Mouse (Mus musculus) olfactory bulb, adult 2 months (tissue): Measurements from ENCODE around the gene Sypl2. TPM values are rescaled to one million over a fixed set of nuclear protein-coding genes. Genes with fewer than 3 reads are reported as not detected.
A peak's percentile ranks its signal among the peaks of the same experiment; 100 is the strongest.

ENCODE experiments used
- H3K27ac ChIP-seq: fragments of 200-500 bp; 2 replicates; pipeline ENCODE4 v1.5.1; 2012; ENCODE audit warnings: low read depth, low read length; ENCODE audit not compliant: insufficient read depth
- H3K4me1 ChIP-seq: fragments of 200-500 bp; 2 replicates; pipeline ENCODE4 v1.6.1; 2012; ENCODE audit warnings: low read length; ENCODE audit not compliant: control insufficient read depth, insufficient read depth
- H3K4me3 ChIP-seq: fragments of 200-500 bp; 2 replicates; pipeline ENCODE4 v1.5.1; 2012; ENCODE audit warnings: mild to moderate bottlenecking, low read depth, low read length, moderate library complexity; ENCODE audit not compliant: insufficient read depth
- CTCF ChIP-seq: fragments of 200-500 bp; IDR thresholded peaks from 2 replicates; pipeline ENCODE4 v1.5.1; 2012; ENCODE audit warnings: low read depth, mild to moderate bottlenecking, low read length, moderate library complexity; ENCODE audit not compliant: insufficient read depth
- POLR2A ChIP-seq: fragments of 200-500 bp; IDR thresholded peaks from 2 replicates; pipeline ENCODE4 v1.6.1; 2012; ENCODE audit warnings: mild to moderate bottlenecking, low read depth, low read length, moderate library complexity; ENCODE audit not compliant: insufficient read depth
- WGBS: fragments of 180-500 bp; shearing (Covaris S2); methylation state at CpG from one replicate; pipeline ENCODE4 v1.1.7; 2018; 5-methylcytosine and 5-hydroxymethylcytosine counted together
- polyA plus RNA-seq: library from polyadenylated mRNA; stranded (reverse); fragments of >200 nt; gene quantifications from 2 replicates; pipeline ENCODE4 v1.2.4, GENCODE M21; 2012; ENCODE audit warnings: low replicate concordance; ENCODE audit not compliant: missing spikeins, insufficient read depth, insufficient read length

The Sypl2 gene
- polyA plus RNA-seq, 1 experiment: not detected

- peaks cover 8% of the 10 kb centered on the region for H3K4me1 ChIP-seq
- TF ChIP-seq CTCF (no peak), POLR2A (no peak)
- WGBS: 84% methylated on average over 2 of the region's 2 CpGs
- H3K4me3 ChIP-seq: no peak overlapping the region
- no peak overlapping the region for H3K27ac ChIP-seq
Observed at GRCm38 (mm10) chr3:108227521-108227920, 1.1 kb upstream of the Sypl2 start.

- TF ChIP-seq POLR2A: no peak
- TF ChIP-seq CTCF: no peak
- WGBS: 8% methylated on average over 67 of the region's 67 CpGs
- H3K27ac ChIP-seq: no peak overlapping the region
- H3K4me1 ChIP-seq: peaks cover 8% of the 10 kb centered on the region
- H3K4me3 ChIP-seq: peak overlapping the region; percentile 36
Observed at GRCm38 (mm10) chr3:108225711-108226557, 514 bp downstream of the Sypl2 start.

- no peaks in the 10 kb centered on the region for H3K4me1 ChIP-seq
- 63% methylated on average over 3 of the region's 3 CpGs for WGBS
- no peak overlapping the region for H3K4me3 ChIP-seq
- no peak for TF ChIP-seq POLR2A
- TF ChIP-seq CTCF: no peak
- H3K27ac ChIP-seq: no peak overlapping the region
Observed at GRCm38 (mm10) chr3:108220661-108221060, 5.8 kb downstream of the Sypl2 start.

DNA sequence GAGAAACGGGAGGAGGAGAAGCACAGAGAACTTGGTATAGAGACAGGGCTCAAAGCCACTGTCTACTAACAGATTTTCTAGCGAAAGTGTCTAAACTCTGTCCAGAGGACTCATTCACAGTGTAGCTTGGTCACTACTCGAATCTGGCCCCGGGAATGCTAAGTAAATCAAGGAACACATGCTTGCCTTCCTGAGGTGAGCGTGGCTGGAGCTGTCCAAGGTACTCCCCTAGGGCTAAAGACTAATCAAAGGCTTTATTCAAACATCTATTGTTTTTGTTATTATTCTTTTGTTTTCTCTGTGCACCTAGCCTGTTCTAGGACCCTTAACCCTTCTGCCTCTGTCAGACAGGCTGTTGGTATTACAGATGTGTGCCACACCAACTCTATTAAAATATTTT is 11.7 kb downstream of the Sypl2 start:
- peaks cover 4% of the 10 kb centered on the region for H3K4me1 ChIP-seq
- H3K4me3 ChIP-seq: no peak overlapping the region
- TF ChIP-seq CTCF (no peak), POLR2A (no peak)
- WGBS: 39% methylated on average over 5 of the region's 5 CpGs
- H3K27ac ChIP-seq: no peak overlapping the region

DNA sequence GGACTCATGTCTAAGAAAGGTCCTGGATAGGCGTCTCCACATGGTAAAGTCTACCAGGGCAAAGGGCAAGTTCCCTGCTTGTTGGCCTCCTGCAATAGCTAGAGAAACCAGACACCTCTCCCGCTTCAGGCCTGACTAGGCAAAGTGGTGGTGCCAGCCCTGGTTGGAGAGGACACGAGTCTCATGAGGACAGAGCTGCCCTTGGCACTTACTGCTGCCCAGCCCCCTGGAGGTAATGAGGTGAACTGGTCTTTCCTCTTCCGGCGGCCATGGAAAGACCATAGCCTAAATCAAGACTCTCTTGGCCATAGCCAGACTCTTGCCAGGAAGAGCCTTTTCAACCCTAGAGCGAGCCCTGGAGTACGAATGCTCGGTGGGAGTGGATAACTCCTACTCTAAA is 14.0 kb downstream of the Sypl2 start:
- H3K27ac ChIP-seq: peak overlapping the region; percentile 1; the same call in 1 of the 2 replicates

DNA sequence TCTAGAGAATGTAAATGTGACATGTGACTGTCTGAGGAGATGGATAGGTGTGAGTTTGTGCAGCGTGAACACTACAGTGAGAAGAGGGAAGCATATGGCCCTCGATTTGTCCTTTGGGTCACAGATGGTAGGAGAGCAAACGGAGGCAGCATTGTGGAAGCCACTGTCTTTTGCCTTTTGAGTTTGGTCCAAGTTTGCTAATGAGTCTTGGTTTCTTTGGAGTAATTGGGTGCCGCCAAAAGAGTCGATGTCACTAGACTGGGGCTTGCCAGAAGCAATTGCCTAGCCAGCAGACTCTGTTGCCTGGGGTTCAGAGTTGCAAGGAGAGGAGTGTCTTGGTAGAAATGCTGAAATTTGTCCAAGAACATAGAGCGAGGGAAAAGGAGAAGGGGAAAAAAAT is 14.6 kb downstream of the Sypl2 start:
- Histone ChIP-seq H3K27ac (peak overlapping the region; percentile 29; the same call in 1 of the 2 replicates), H3K4me1 (peaks cover 25% of the 10 kb centered on the region), H3K4me3 (no peak overlapping the region)
- 34% methylated on average over 6 of the region's 6 CpGs for WGBS
- TF ChIP-seq POLR2A (no peak), CTCF (no peak)

More for the DNA sequence above, 14.0 kb downstream of the Sypl2 start:
- 75% methylated on average over 8 of the region's 8 CpGs for WGBS
- Histone ChIP-seq H3K4me3 (no peak overlapping the region), H3K4me1 (peaks cover 19% of the 10 kb centered on the region)
- no peak for TF ChIP-seq CTCF
- no peak for TF ChIP-seq POLR2A

GRCm38 (mm10) chr3:108210771-108211139 is 15.7 kb downstream of the Sypl2 start, which contains the start of gene Atxn7l2:
Gene Atxn7l2 (minus strand): TSS chr3:108210934.
- Histone ChIP-seq H3K4me1 (peaks cover 32% of the 10 kb centered on the region), H3K27ac (peak within 1 kb of the TSS; percentile 84), H3K4me3 (peak within 1 kb of the TSS; percentile 57)
- 0% methylated on average over 14 of the region's 14 CpGs for WGBS
- peak; percentile 59 for TF ChIP-seq POLR2A
- peak; percentile 55; the same call in 1 of the 2 replicates for TF ChIP-seq CTCF

DNA sequence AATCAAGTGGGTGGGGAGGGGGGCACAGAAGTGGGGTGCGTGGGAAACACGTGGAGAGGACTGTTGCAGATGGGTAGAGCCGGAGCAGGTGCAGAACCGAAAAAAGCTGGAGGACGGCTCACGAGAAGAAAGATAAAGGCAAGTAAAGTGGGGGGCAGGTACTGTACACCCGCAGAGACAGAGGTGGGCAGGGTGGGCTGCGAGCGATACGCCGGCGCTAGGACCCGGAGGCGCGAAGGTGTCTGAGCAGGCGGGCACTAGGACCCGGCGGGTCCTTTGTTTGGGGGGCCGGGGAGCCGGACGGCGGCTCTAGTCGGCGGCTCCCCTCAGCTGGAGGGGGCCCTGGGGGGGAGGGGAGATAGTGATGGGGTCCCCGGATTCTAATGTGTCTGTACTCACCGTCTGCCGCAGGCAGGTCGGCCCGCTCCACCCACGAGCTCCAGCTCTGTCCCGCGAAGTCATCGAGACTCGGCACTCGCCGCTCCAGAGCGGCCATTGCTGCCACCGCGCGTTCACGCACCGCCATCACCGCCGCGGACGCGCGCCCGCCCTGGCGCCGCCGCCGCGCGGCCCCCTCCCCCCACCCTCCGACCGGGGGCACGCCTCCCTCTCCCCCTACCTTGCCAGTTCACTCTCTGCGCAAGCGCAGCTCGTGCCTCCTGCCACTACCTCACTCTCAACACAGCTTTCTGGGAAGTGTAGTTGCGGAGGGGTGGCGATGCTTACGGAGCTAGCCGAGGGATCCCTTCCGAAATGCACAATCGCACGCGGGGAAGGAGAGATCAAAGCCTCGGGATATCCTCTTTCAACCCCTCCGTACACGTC is 16.3 kb downstream of the Sypl2 start:
- H3K4me1 ChIP-seq: peaks cover 32% of the 10 kb centered on the region
- peak overlapping the region; percentile 84 for H3K27ac ChIP-seq
- TF ChIP-seq POLR2A (peak; percentile 90; the same call in 1 of the 2 replicates), CTCF (no peak)
- under 1% methylated on average over 71 of the region's 72 CpGs for WGBS
- peak overlapping the region; percentile 57 for H3K4me3 ChIP-seq
